Mouse (Mus musculus) kidney, postnatal 36 days (tissue): ENCODE measurements around the gene Orai1.
"Not testable (repeated sequence)": the region's sequence is repeated elsewhere in the genome, so short reads cannot be mapped to it uniquely, and the experiment has no call there.

Experiments
- DNase-seq, 2 experiments: peaks; one replicate each; pipeline ENCODE4 v3.0.0; 2021 to 2022; ENCODE audit warnings: mixed read lengths in 2 of 2

Gene Orai1

GRCm38 (mm10) chr5:123014753-123015701 is at the start of gene Orai1:
Orai1 (plus strand) TSS chr5:123015074.
- peak; percentile 98 to 99 for DNase-seq

- peak; percentile 53 for DNase-seq
These were observed 49.4 kb upstream of the Orai1 start for GRCm38 (mm10) chr5:122965427-122965826.

GRCm38 (mm10) chr5:122968322-122968721 is 46.6 kb upstream of the Orai1 start:
- DNase-seq, result peak; percentile 84 to 92

GRCm38 (mm10) chr5:122970056-122970455 is 44.8 kb upstream of the Orai1 start:
- DNase-seq, result no peak

- no peak for DNase-seq
These were observed 43.4 kb upstream of the Orai1 start for GRCm38 (mm10) chr5:122971438-122971837.

- DNase-seq, result no peak
These were observed 42.8 kb upstream of the Orai1 start for GRCm38 (mm10) chr5:122972116-122972515.

GRCm38 (mm10) chr5:122974701-122975100 is 40.2 kb upstream of the Orai1 start:
- DNase-seq, result not testable (repeated sequence)

- DNase-seq, result no peak
These were observed 35.9 kb upstream of the Orai1 start for GRCm38 (mm10) chr5:122978970-122979369.

- DNase-seq, result no peak
These were observed 30.4 kb upstream of the Orai1 start for GRCm38 (mm10) chr5:122984483-122984882.

- DNase-seq, result no peak
These were observed 29.6 kb upstream of the Orai1 start for GRCm38 (mm10) chr5:122985276-122985675.

- DNase-seq, result no peak
These were observed 28.8 kb upstream of the Orai1 start for GRCm38 (mm10) chr5:122986091-122986493.

GRCm38 (mm10) chr5:122987211-122988020 is 27.5 kb upstream of the Orai1 start:
- peak; percentile 8 to 46 for DNase-seq

GRCm38 (mm10) chr5:122988021-122988751 is 26.7 kb upstream of the Orai1 start:
- peak; percentile 22 to 64 for DNase-seq

GRCm38 (mm10) chr5:122989001-122989525 is 25.8 kb upstream of the Orai1 start:
- peak; percentile 62 to 83 for DNase-seq

- peak; percentile 37 to 50 for DNase-seq
These were observed 25.1 kb upstream of the Orai1 start, which contains the start of gene Kdm2b for GRCm38 (mm10) chr5:122989551-122990330. Kdm2b (minus strand) TSS chr5:122989823.

- DNase-seq, result no peak
These were observed 24.3 kb upstream of the Orai1 start for GRCm38 (mm10) chr5:122990411-122991160.

- no peak for DNase-seq
These were observed 23.4 kb upstream of the Orai1 start for GRCm38 (mm10) chr5:122991350-122992004.

GRCm38 (mm10) chr5:122993811-122994210 is 21.1 kb upstream of the Orai1 start:
- no peak for DNase-seq

- DNase-seq, result peak; percentile 94 to 95
These were observed 20.5 kb upstream of the Orai1 start for GRCm38 (mm10) chr5:122994303-122994846.

- DNase-seq, result no peak
These were observed 20.0 kb upstream of the Orai1 start for GRCm38 (mm10) chr5:122994910-122995309.
